Mouse (Mus musculus) E14TG2a.4 (cell line): ENCODE measurements around the gene Kansl3.

Source experiments
- H3K27me3 ChIP-seq: 2 replicates; pipeline ENCODE4 v1.6.1; 2014; ENCODE audit warnings: low read length, control low read depth; ENCODE audit not compliant: insufficient read depth
- H3K36me3 ChIP-seq: 2 replicates; pipeline ENCODE4 v1.6.1; 2014; ENCODE audit warnings: low read length, control low read depth; ENCODE audit not compliant: insufficient read depth
- H3K4me1 ChIP-seq: replicated peaks from 2 replicates; pipeline ENCODE4 v1.6.1; 2014; ENCODE audit warnings: low read depth, low read length, control low read depth
- H3K4me3 ChIP-seq: replicated peaks from 2 replicates; pipeline ENCODE4 v1.5.1; 2014; ENCODE audit warnings: mild to moderate bottlenecking, low read length
- H3K9me3 ChIP-seq: 2 replicates; pipeline ENCODE4 v1.6.1; 2014; ENCODE audit warnings: low read length, control low read depth
- CTCF ChIP-seq: conservative IDR thresholded peaks from 2 replicates; pipeline ENCODE4 v1.5.1; 2014; ENCODE audit warnings: low read length
- NANOG ChIP-seq: IDR thresholded peaks from 2 replicates; pipeline ENCODE4 v1.6.1; 2014; ENCODE audit warnings: borderline replicate concordance, low read length, mixed read lengths
- POU5F1 ChIP-seq: IDR thresholded peaks from 2 replicates; pipeline ENCODE4 v1.6.1; 2014; ENCODE audit warnings: low read length, borderline replicate concordance

Kansl3 gene

GRCm38 (mm10) chr1:36325900-36326321 is 43.1 kb downstream of the Kansl3 start:
- peaks cover 4% of the 10 kb centered on the region; the same call in 1 of the 2 replicates for H3K4me1 ChIP-seq
- no peak overlapping the region for H3K4me3 ChIP-seq
- no peaks in the 10 kb centered on the region for H3K9me3 ChIP-seq
- no peaks in the 10 kb centered on the region for H3K27me3 ChIP-seq
- no peak for TF ChIP-seq POU5F1
- no peak for TF ChIP-seq NANOG
- TF ChIP-seq CTCF: no peak
- H3K36me3 ChIP-seq: peaks cover 14% of the 10 kb centered on the region

GRCm38 (mm10) chr1:36323746-36324448 is 45.1 kb downstream of the Kansl3 start:
- TF ChIP-seq CTCF (peak; percentile 34), POU5F1 (no peak), NANOG (peak; percentile 44; the same call in 1 of the 2 replicates)
- H3K36me3 ChIP-seq: peaks cover 31% of the 10 kb centered on the region
- H3K4me3 ChIP-seq: no peak overlapping the region
- H3K4me1 ChIP-seq: peaks cover 9% of the 10 kb centered on the region; the same call in 1 of the 2 replicates
- H3K9me3 ChIP-seq: no peaks in the 10 kb centered on the region
- no peaks in the 10 kb centered on the region for H3K27me3 ChIP-seq

- TF ChIP-seq POU5F1: no peak
- no peak for TF ChIP-seq CTCF
- TF ChIP-seq NANOG: no peak
- Histone ChIP-seq H3K36me3 (peaks cover 38% of the 10 kb centered on the region), H3K4me1 (peaks cover 17% of the 10 kb centered on the region), H3K27me3 (no peaks in the 10 kb centered on the region), H3K4me3 (no peak overlapping the region), H3K9me3 (no peaks in the 10 kb centered on the region)
These were observed 45.9 kb downstream of the Kansl3 start for GRCm38 (mm10) chr1:36323076-36323475.

GRCm38 (mm10) chr1:36321829-36322573 is 47.0 kb downstream of the Kansl3 start:
- Histone ChIP-seq H3K4me1 (peaks cover 28% of the 10 kb centered on the region), H3K9me3 (no peaks in the 10 kb centered on the region), H3K36me3 (peaks cover 34% of the 10 kb centered on the region), H3K4me3 (no peak overlapping the region), H3K27me3 (no peaks in the 10 kb centered on the region)
- TF ChIP-seq POU5F1 (no peak), NANOG (no peak), CTCF (peak; percentile 34; the same call in 1 of the 2 replicates)

GRCm38 (mm10) chr1:36321164-36321563 is 47.8 kb downstream of the Kansl3 start:
- Histone ChIP-seq H3K27me3 (no peaks in the 10 kb centered on the region), H3K4me3 (no peak overlapping the region), H3K9me3 (no peaks in the 10 kb centered on the region), H3K36me3 (peaks cover 34% of the 10 kb centered on the region), H3K4me1 (peaks cover 36% of the 10 kb centered on the region)
- TF ChIP-seq NANOG (no peak), POU5F1 (no peak), CTCF (no peak)

GRCm38 (mm10) chr1:36315776-36316100 is 53.2 kb downstream of the Kansl3 start:
- no peak for TF ChIP-seq CTCF
- TF ChIP-seq POU5F1: no peak
- H3K27me3 ChIP-seq: no peaks in the 10 kb centered on the region
- no peaks in the 10 kb centered on the region for H3K9me3 ChIP-seq
- H3K36me3 ChIP-seq: peaks cover 35% of the 10 kb centered on the region
- peak overlapping the region; percentile 88 for H3K4me3 ChIP-seq
- peaks cover 58% of the 10 kb centered on the region for H3K4me1 ChIP-seq

- no peak for TF ChIP-seq NANOG
- no peak for TF ChIP-seq CTCF
- TF ChIP-seq POU5F1: no peak
- Histone ChIP-seq H3K27me3 (peaks cover 2% of the 10 kb centered on the region), H3K36me3 (peaks cover 30% of the 10 kb centered on the region), H3K9me3 (no peaks in the 10 kb centered on the region), H3K4me1 (peaks cover 59% of the 10 kb centered on the region), H3K4me3 (peak overlapping the region; percentile 88)
These were observed 53.8 kb downstream of the Kansl3 start for GRCm38 (mm10) chr1:36314959-36315775.

GRCm38 (mm10) chr1:36309498-36309901 is 59.5 kb downstream of the Kansl3 start:
- Histone ChIP-seq H3K9me3 (no peaks in the 10 kb centered on the region), H3K36me3 (peaks cover 7% of the 10 kb centered on the region), H3K4me3 (no peak overlapping the region), H3K27me3 (peaks cover 34% of the 10 kb centered on the region), H3K4me1 (peaks cover 46% of the 10 kb centered on the region)
- TF ChIP-seq CTCF (no peak), NANOG (no peak), POU5F1 (no peak)
